Mouse (Mus musculus) mature B cell (primary cell): ENCODE results near the gene Pml.

Source experiments
- in situ Hi-C: fragments of 300-500 bp; cut with MboI; formaldehyde crosslinking; loops from 2 replicates; pipeline ENCODE4 v1.14.3; 2019

Gene Pml

GRCm38 (mm10) chr9:58241780-58242485, 7.7 kb downstream of the Pml start:
- in situ Hi-C loops, result loop anchor here (5.0 kb wide), 1 partner anchor 40 kb away; no protein-coding TSS in a partner anchor

DNA sequence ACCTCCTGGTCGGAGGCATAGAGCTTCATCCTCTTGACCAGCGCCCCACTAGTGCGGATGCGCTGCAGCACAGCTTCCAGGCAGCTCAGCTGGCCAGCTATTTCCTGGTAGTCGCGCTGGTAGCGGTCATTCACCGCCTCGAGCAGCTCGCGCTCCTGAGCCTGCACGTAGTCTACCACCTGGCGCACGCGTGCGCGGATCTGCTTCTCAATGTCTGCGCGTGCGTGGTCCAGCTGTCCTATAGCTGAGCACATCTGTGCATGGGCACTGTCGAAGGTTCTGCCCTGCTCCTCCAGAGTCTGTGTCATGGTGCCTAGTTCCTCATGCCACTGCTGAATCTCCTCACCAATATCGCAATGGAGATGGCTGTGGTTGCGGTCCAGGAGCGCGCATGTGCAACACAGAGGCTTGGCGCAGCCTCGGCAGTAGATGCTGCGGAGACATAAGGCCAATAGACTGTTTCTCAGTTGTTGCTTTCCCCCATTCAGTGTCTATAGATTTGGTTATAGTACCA, 15.0 kb downstream of the Pml start:
- in situ Hi-C loops, result no loop called here

GRCm38 (mm10) chr9:58232374-58232773, 17.2 kb downstream of the Pml start:
- in situ Hi-C loops, result no loop called here

- in situ Hi-C loops, result no loop called here
Measured at GRCm38 (mm10) chr9:58231746-58232145, 17.8 kb downstream of the Pml start.

DNA sequence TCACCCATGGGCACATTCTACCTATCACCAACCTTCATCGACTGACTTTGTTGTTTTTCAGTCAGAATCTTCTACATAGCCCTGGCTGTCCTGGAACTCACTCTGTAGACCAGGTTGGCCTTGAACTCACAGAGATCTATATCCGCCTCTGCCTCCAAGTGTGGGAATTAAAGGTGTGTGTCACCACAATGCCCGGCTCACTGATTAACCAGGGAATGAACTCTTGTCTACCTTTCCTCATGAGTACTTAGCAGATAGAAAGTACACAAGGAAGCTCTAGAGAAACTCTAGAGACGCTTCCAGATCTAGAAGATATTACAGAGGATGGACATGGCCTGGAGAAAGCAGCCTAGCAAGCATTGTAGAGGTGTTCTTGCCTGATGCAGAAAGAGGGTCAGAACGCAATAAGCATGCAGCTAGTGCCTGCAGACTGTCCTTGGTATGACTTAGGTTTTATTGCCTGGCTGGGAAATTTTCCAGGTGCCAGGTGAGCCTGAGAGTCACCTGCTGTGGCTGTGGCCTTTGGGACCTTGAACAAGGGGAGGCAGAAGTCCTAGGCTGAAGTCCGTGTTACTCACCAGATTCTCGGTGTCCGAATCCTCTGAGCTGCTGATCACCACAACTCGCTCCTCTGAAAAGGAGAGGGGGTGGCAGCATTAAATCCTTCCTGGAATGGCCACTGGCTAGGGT, 20.7 kb downstream of the Pml start:
- in situ Hi-C loops, result no loop called here

- in situ Hi-C loops, result no loop called here
Measured at GRCm38 (mm10) chr9:58225915-58226913, 23.4 kb downstream of the Pml start.

DNA sequence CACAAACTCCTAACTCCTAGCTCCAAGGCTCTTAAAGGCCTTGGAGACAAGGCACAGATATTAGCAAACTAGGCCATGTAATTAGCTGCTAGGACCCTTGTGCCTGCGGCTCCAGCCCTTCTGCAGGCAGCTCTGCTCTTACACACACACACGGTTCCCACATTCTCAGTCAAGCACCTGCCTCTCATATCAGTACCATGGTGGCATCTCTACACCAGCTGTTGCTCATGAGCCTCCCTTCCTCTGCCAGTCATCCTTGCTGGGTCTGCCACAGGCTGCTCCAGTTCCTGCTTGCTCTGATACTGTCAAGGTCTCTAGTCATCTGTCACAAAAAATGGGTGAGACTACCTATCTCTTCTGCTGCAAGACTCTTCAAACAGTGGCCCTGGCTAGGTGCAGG, 25.2 kb downstream of the Pml start:
- in situ Hi-C loops, result no loop called here

DNA sequence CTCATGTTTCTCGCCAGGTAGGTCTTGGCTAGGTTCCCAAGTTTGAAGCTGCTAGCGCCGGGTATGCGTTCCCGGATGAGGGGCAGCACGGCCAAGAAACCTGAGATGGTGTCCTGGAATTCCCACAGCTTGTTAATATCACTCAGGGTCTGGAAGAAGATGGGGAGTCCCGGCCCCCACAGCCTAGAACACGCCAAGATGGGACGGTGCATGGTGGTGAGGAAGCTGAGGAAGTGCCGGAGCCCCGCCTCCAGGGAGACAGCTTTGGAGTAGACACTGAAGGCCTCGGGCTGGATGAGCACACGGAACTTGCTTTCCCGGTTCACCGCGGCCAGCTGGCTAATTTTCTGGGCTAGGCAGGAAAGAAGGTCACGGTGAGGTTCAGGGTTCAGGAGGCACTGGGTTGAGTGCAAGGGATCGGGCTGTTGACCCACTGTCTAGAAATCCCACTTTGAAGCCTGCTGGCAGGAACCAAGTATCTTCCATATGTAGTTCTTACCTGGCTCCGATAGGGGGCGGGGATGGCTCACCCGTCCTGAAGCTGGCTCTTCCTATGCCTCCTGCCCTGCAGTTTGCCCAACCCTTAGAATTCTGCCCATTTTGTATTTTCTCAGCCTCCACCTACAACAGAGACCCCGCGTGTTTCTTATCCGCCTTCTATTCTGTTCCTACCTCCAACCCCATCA, 29.2 kb downstream of the Pml start:
- in situ Hi-C loops, result no loop called here

GRCm38 (mm10) chr9:58218539-58218938, 31.0 kb downstream of the Pml start:
- in situ Hi-C loops, result no loop called here

DNA sequence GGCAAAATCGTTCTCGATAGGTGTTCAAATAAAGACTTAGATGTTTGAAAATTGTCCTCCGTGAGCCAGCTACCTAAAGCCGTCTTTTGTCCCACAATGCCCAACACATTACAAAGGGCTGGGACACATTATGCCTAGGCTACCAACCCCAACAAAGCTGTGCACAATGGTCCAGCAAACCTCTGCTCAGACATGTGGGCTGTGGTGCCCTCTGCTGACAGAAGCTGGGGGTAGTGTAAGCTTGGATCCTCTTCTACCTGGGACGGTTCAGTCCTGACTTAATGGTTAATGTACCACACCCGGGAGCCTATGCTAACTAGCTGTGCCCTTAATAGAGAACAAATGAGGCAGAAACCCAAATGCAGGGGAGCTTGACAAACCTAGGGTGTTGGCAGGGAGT, 33.2 kb downstream of the Pml start:
- in situ Hi-C loops, result no loop called here

- in situ Hi-C loops, result no loop called here
Measured at GRCm38 (mm10) chr9:58214519-58215180, 34.9 kb downstream of the Pml start.

GRCm38 (mm10) chr9:58213865-58214264, 35.7 kb downstream of the Pml start:
- in situ Hi-C loops, result no loop called here

DNA sequence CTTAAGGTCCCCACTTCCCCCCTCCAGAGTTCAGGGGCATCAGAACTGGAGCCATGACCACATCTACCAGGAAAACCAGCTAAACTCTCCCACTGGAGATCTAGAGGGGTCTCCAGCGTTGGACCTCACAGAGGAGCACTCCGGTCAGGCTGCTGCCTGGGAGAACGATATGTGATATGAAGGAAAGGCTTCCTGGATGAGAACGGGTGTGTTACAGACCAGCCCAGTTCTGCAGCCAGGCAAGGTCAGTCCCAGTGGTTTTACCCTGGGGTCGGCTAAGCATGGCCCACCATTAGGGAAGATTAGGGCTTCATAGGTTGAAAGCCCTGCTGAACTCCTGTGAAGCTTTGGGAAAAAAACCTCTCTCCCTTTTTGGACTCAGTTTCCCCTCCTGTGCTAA, 36.2 kb downstream of the Pml start:
- in situ Hi-C loops, result no loop called here

- in situ Hi-C loops, result no loop called here
Measured at GRCm38 (mm10) chr9:58210304-58210627, 39.3 kb downstream of the Pml start.

DNA sequence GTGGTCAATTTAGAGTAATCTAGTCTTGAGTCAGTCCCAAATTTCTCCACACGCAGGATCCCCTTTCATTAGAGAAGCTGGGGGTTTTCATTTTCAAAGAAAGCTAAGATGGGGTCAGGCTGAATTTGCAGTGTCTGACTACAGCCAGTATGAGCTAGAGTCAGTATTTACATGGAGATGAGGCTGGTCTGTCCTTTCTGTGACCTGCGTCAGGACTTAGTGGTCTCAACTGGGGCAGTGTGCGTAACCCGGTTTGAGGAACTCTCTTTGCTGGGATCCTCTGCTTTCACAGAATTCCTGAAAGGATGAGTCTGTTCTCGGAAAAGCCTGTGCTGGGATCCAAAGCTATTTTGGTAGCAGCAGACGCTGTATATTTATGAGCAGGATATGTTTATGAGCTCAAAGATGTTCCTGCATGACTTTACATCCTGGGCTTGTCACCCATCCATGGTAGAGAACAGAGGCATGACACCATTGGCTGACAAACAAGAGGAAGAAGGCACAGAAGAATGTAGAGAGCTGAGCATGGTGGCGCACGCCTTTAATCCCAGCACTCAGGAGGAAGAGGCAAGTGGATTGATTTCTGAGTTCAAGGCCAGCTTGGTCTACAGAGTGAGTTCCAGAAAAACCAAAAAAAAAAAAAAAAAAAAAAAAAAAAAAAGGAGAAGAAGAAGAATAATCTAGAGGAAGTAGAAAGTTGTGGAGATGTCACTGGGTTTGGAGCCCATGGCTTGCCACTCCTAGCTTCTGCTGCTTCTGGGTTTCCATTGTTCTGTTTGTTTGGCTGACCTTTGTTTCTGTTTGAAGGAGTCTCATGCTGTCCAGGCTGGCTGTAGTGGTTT, 39.9 kb downstream of the Pml start:
- in situ Hi-C loops, result loop anchor here (10.0 kb wide), 2 partner anchors 155 to 165 kb away; partner anchors contain the start of gene Tbc1d21

GRCm38 (mm10) chr9:58206013-58206412, 43.6 kb downstream of the Pml start:
- in situ Hi-C loops, result loop anchor here (10.0 kb wide), 2 partner anchors 151 to 169 kb away; partner anchors contain the start of gene Tbc1d21

DNA sequence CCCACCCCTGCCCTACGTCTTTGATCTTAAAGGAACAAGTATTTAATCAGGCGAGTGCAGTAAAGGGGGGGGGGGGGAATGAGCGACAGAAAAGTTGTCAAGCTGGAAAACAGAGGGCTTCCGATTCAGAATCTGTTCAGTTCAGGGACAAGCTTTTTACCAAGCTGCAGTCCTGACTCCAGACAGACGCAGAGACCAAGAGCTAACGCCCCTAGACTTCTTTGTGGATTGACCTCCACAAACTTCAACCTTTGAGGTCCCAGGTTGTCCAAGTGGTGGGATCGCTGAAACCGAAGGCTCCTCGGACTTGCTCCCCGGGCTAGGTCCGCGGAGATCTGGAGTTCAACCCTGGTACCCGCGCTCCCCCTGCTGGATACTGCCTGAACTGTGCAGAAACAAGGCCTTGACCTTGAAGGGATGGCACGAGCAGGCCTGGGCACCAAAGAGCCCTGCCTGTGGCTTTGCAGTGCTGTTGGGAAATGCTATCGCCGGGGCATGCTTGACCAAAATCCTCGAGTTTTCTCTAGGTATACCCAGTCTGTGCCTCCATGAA, 45.1 kb downstream of the Pml start:
- in situ Hi-C loops, result loop anchor here (10.0 kb wide), 2 partner anchors 150 to 170 kb away; partner anchors contain the start of gene Tbc1d21

DNA sequence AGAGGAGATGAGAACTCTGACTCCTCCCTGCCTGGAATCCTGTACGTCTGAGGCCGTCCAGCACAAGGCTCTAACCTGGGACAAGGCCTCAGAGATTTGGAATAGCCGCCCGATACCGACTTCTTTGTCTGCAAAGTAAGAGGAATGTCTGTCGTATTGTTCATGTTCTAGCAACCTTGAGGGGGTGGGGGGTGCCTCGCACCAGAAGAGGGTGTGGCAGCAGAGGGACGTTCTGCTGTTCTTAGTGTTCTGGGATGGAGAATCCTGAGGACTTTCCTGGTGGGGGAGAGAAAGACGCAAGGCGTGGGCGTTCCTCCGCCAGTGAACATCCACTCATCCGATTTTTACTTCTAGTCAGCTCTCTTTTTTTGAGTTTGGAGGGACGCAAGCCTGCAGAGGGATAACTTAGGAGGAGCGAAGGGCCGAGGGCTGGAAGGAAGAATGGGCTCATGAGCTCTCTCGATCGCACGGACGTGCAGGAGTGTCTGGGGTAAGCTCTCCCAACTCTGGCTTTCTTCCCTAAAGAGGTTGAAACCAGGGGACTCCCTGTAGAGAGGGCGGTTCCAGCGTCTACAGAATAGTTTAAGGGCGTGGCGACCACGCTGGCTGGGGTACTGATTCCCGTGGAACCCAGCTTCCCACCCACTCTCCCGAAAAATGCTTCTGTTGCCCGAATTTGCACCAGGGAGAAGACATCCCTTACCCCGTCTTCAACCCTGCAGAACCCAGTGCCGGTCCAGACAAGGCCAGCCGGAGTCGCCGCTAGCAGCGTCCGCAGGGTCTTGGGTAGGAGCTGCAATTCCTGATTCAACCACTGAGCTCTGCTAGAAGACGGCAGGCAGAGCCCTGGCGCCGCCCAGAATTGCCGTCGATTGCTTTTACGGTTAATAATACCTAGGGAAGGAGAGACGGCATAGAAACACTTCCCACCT, 45.8 kb downstream of the Pml start, which contains the start of the genes Islr and Islr2:
TSS of gene Islr (minus strand) at position 791 of the 932 bp plus-strand sequence.
TSS of gene Islr2 (minus strand) at position 804 of the 932 bp plus-strand sequence.
- in situ Hi-C loops, result loop anchor here (10.0 kb wide), 2 partner anchors 149 to 171 kb away; partner anchors contain the start of gene Tbc1d21
